ENCODE assay signal across 8 mouse cellular contexts in genomic region chr11:21570973-21571372, GRCm38 (mm10). TPM values are rescaled to one million over a fixed set of nuclear protein-coding genes. Genes with fewer than 3 reads are reported as not detected.
DNase-seq lines count a peak whose midpoint lies in the region; ATAC-seq lines count a peak whose summit lies in the region.

No protein-coding gene starts in this region.

- no peaks in the 10 kb centered on the region for H3K27me3 ChIP-seq in erythroblast, embryonic 14.5 days (ENCODE audit: control insufficient read depth)
- H3K27me3 ChIP-seq in forebrain, embryonic 12.5 days: no peaks in the 10 kb centered on the region
- no peaks in the 10 kb centered on the region for H3K27me3 ChIP-seq in intestine, embryonic 16.5 days (replicated peaks; ENCODE audit: control insufficient read depth, insufficient read depth, low read length)
- no peaks in the 10 kb centered on the region for H3K27me3 ChIP-seq in limb, embryonic 12.5 days

- H3K4me2 ChIP-seq in forebrain, embryonic 12.5 days: peak overlapping the region; percentile 75
- H3K4me2 ChIP-seq in intestine, embryonic 16.5 days (ENCODE audit: low read depth, low read length): peak overlapping the region; percentile 66
- H3K4me2 ChIP-seq in limb, embryonic 12.5 days: peak overlapping the region; percentile 75

- no peak overlapping the region for H3K27ac ChIP-seq in forebrain, embryonic 12.5 days
- peak overlapping the region; percentile 87 for H3K27ac ChIP-seq in intestine, embryonic 16.5 days (ENCODE audit: low read length)
- H3K27ac ChIP-seq in limb, embryonic 12.5 days: no peak overlapping the region

- WGBS in forebrain, embryonic 12.5 days: 9% methylated on average over 10 of the region's 10 CpGs
- 5% methylated on average over 10 of the region's 10 CpGs for WGBS in intestine, embryonic 16.5 days
- 13% methylated on average over 10 of the region's 10 CpGs for WGBS in limb, embryonic 12.5 days

- H3K36me3 ChIP-seq in erythroblast, embryonic 14.5 days (ENCODE audit: control insufficient read depth): peaks cover 4% of the 10 kb centered on the region; the same call in 1 of the 2 replicates
- peaks cover 12% of the 10 kb centered on the region; the same call in 1 of the 2 replicates for H3K36me3 ChIP-seq in forebrain, embryonic 12.5 days (replicated peaks)
- H3K36me3 ChIP-seq in intestine, embryonic 16.5 days (ENCODE audit: control insufficient read depth, insufficient read depth, low read length): peaks cover 3% of the 10 kb centered on the region; the same call in 1 of the 2 replicates
- no peaks in the 10 kb centered on the region for H3K36me3 ChIP-seq in limb, embryonic 12.5 days

- H3K9ac ChIP-seq in forebrain, embryonic 12.5 days: peak overlapping the region; percentile 75
- H3K9ac ChIP-seq in intestine, embryonic 16.5 days (ENCODE audit: low read depth, low read length): peak overlapping the region; percentile 80
- H3K9ac ChIP-seq in limb, embryonic 12.5 days (replicated peaks): peak overlapping the region; percentile 75

- H3K4me3 ChIP-seq in erythroblast, embryonic 14.5 days (replicated peaks): peak overlapping the region; percentile 68
- H3K4me3 ChIP-seq in forebrain, embryonic 12.5 days (replicated peaks): peak overlapping the region; percentile 72
- peak overlapping the region; percentile 83 for H3K4me3 ChIP-seq in intestine, embryonic 16.5 days (ENCODE audit: low read length)
- H3K4me3 ChIP-seq in limb, embryonic 12.5 days (replicated peaks): peak overlapping the region; percentile 77

- peaks cover 31% of the 10 kb centered on the region for H3K4me1 ChIP-seq in erythroblast, embryonic 14.5 days (ENCODE audit: control insufficient read depth)
- H3K4me1 ChIP-seq in forebrain, embryonic 12.5 days: peaks cover 27% of the 10 kb centered on the region
- peaks cover 19% of the 10 kb centered on the region for H3K4me1 ChIP-seq in intestine, embryonic 16.5 days (ENCODE audit: control insufficient read depth, insufficient read depth, low read length)
- H3K4me1 ChIP-seq in limb, embryonic 12.5 days (replicated peaks): peaks cover 25% of the 10 kb centered on the region

- no peaks in the 10 kb centered on the region for H3K9me3 ChIP-seq in erythroblast, embryonic 14.5 days (ENCODE audit: control insufficient read depth, low read length)
- no peaks in the 10 kb centered on the region for H3K9me3 ChIP-seq in forebrain, embryonic 12.5 days
- H3K9me3 ChIP-seq in intestine, embryonic 16.5 days (ENCODE audit: control insufficient read depth, low read length): no peaks in the 10 kb centered on the region
- no peaks in the 10 kb centered on the region for H3K9me3 ChIP-seq in limb, embryonic 12.5 days

- intact Hi-C loops in gastrocnemius, postnatal 36 days (cut with DNase I): no loop called here

- no peak for ATAC-seq in erythroblast, adult 5-6 weeks (replicated peaks; ENCODE audit: low FRiP score, poor library complexity, severe bottlenecking)
- ATAC-seq in forebrain, embryonic 12.5 days (ENCODE audit: low FRiP score): no peak
- no peak for ATAC-seq in intestine, embryonic 16.5 days
- ATAC-seq in limb, embryonic 12.5 days (ENCODE audit: insufficient number of reproducible peaks, insufficient read depth, low FRiP score, low TSS enrichment, low read depth): no peak

- DNase-seq in R1 (ENCODE audit: low read depth, low spot score): peak; percentile 9
- peak; percentile 24 for DNase-seq in retina, embryonic 14.5 days (ENCODE audit: low spot score)
- no peak for DNase-seq in gastrocnemius, postnatal 36 days

RNA-seq across cellular contexts. Expression of gene Wdpcp, which starts 1.1 kb away (rescaled TPM):
- not detected in 2 replicates for polyA plus RNA-seq in erythroblast, embryonic 14.5 days (2012)
- 2.5 TPM in 1 of 2 replicates, not detected in the other for total RNA-seq in erythroblast, adult 5-6 weeks (2015; ENCODE audit: low replicate concordance)
- 1.0 and 1.8 TPM in 2 replicates for total RNA-seq in erythroblast, adult 5-6 weeks (2017; ENCODE audit: low replicate concordance)
- 12.4 and 13.3 TPM in 2 replicates for polyA plus RNA-seq in forebrain, embryonic 12.5 days (2016; fragmentation: Nextera tagmentation; extraction: Ambion mirVana)
- 4.4 and 5.7 TPM in 2 replicates for polyA plus RNA-seq in intestine, embryonic 16.5 days (2015; fragmentation: Nextera tagmentation; extraction: Ambion mirVana)
- polyA plus RNA-seq in limb, embryonic 12.5 days (2016; fragmentation: Nextera tagmentation; extraction: Ambion mirVana): 10.1 and 10.6 TPM in 2 replicates
- 1 to 10 TPM; 1.3 to 3.5 TPM for total RNA-seq in gastrocnemius, postnatal 36 days (2021)

RNA-seq across cellular contexts. Expression of gene Mdh1, which starts 1.2 kb away (rescaled TPM):
- 0.59 and 0.68 TPM in 2 replicates for polyA plus RNA-seq in erythroblast, embryonic 14.5 days (2012)
- total RNA-seq in erythroblast, adult 5-6 weeks (2015; ENCODE audit: low replicate concordance): 46.4 and 69.2 TPM in 2 replicates
- total RNA-seq in erythroblast, adult 5-6 weeks (2017; ENCODE audit: low replicate concordance): 31.9 and 42.4 TPM in 2 replicates
- 383 and 388 TPM in 2 replicates for polyA plus RNA-seq in forebrain, embryonic 12.5 days (2016; fragmentation: Nextera tagmentation; extraction: Ambion mirVana)
- polyA plus RNA-seq in intestine, embryonic 16.5 days (2015; fragmentation: Nextera tagmentation; extraction: Ambion mirVana): 709 and 759 TPM in 2 replicates
- 369 and 370 TPM in 2 replicates for polyA plus RNA-seq in limb, embryonic 12.5 days (2016; fragmentation: Nextera tagmentation; extraction: Ambion mirVana)
- total RNA-seq in gastrocnemius, postnatal 36 days (2021): 100 to 1,000 TPM; 559 to 653 TPM

Comparison
In these comparisons a context has a peak if more than half of its experiments do, and no peak if none do; other contexts are left out.
1. DNase-seq: peak in R1 (single experiment) and retina, embryonic 14.5 days (single experiment); none in gastrocnemius, postnatal 36 days (0 of 2).
2. RNA of gene Mdh1, which starts 1.2 kb away (polyA plus RNA-seq): 709 to 759 TPM in intestine, embryonic 16.5 days, 383 to 388 TPM in forebrain, embryonic 12.5 days and 369 to 370 TPM in limb, embryonic 12.5 days; 0.59 to 0.68 TPM in erythroblast, embryonic 14.5 days; every median in the first group is over 100 times any median in the second.
3. Peak in every context shown above with its lines, with median percentiles within 50 percentile points of each other: H3K4me3 ChIP-seq, H3K4me2 ChIP-seq and H3K9ac ChIP-seq.